Mouse (Mus musculus): ENCODE data around the gene Grin2c. TPM values are rescaled to one million over a fixed set of nuclear protein-coding genes. Genes with fewer than 3 reads are reported as not detected.
A peak's percentile ranks its signal among the peaks of the same experiment; 100 is the strongest.

Grin2c gene
- polyA plus RNA-seq, 1 experiment from 2014 or later, result not detected

GRCm38 (mm10) chr11:115297214-115297826 is 30.3 kb upstream of the Grin2c start, which contains the start of gene Fads6:
TSS of gene Fads6 (minus strand) at chr11:115297663.
- Histone ChIP-seq H3K27ac (ENCODE audit: low read depth, low read length) (no peak within 1 kb of the TSS), H3K9me3 (ENCODE audit: control insufficient read depth, low read length) (no peaks in the 10 kb centered on the region), H3K4me2 (replicated peaks; ENCODE audit: low read depth, low read length) (peak within 1 kb of the TSS; percentile 87), H3K4me1 (ENCODE audit: control insufficient read depth, insufficient read depth, low read length) (no peaks in the 10 kb centered on the region), H3K4me3 (ENCODE audit: low read length) (peak within 1 kb of the TSS; percentile 44), H3K36me3 (ENCODE audit: control insufficient read depth, insufficient read depth, low read length) (no peaks in the 10 kb centered on the region), H3K27me3 (ENCODE audit: control insufficient read depth, insufficient read depth, low read length) (peaks cover 18% of the 10 kb centered on the region), H3K9ac (ENCODE audit: low read depth, low read length) (peak within 1 kb of the TSS; percentile 55)
- under 1% methylated on average over 43 of the region's 44 CpGs for WGBS
- ATAC-seq (ENCODE audit: low FRiP score, low TSS enrichment), result peak; percentile 83

GRCm38 (mm10) chr11:115296471-115297210 is 29.6 kb upstream of the Grin2c start:
- Histone ChIP-seq H3K9ac (ENCODE audit: low read depth, low read length) (0 out of 2 replicates have a peak overlapping the region, but pooled peaks have one; percentile 55), H3K4me1 (ENCODE audit: control insufficient read depth, insufficient read depth, low read length) (no peaks in the 10 kb centered on the region), H3K9me3 (ENCODE audit: control insufficient read depth, low read length) (no peaks in the 10 kb centered on the region), H3K36me3 (ENCODE audit: control insufficient read depth, insufficient read depth, low read length) (no peaks in the 10 kb centered on the region), H3K4me2 (replicated peaks; ENCODE audit: low read depth, low read length) (peak overlapping the region; percentile 87), H3K4me3 (ENCODE audit: low read length) (peak overlapping the region; percentile 44), H3K27ac (ENCODE audit: low read depth, low read length) (no peak overlapping the region), H3K27me3 (ENCODE audit: control insufficient read depth, insufficient read depth, low read length) (peaks cover 18% of the 10 kb centered on the region)
- no peak for ATAC-seq (ENCODE audit: low FRiP score, low TSS enrichment)
- 50% methylated on average over 21 of the region's 21 CpGs for WGBS

DNA sequence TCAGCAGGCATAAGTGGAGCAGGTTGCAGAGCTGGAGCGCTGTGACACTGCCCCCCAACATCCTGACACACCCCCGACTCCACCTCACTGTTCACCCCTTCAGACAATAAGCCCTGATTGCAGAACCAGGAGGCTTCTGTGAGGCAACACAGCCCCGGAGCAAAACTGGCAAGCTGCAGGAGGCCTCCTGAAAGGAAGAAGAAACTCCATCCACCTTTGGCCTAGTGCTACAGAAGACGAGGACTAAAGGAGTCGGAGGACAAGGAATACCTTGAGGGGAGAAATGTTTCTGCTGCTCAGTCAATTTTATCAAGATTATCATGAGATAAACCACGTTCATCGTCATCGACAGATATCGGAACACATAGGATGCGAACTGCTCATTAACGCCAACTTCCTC is 28.9 kb upstream of the Grin2c start:
- H3K27ac ChIP-seq (ENCODE audit: low read depth, low read length), result no peak overlapping the region
- no peak overlapping the region for H3K4me2 ChIP-seq (replicated peaks; ENCODE audit: low read depth, low read length)
- ATAC-seq (ENCODE audit: low FRiP score, low TSS enrichment), result no peak
- 81% methylated on average over 11 of the region's 11 CpGs for WGBS
- no peak overlapping the region for H3K9ac ChIP-seq (ENCODE audit: low read depth, low read length)
- H3K4me1 ChIP-seq (ENCODE audit: control insufficient read depth, insufficient read depth, low read length), result no peaks in the 10 kb centered on the region
- no peaks in the 10 kb centered on the region for H3K36me3 ChIP-seq (ENCODE audit: control insufficient read depth, insufficient read depth, low read length)
- H3K9me3 ChIP-seq (ENCODE audit: control insufficient read depth, low read length), result no peaks in the 10 kb centered on the region
- no peak overlapping the region for H3K4me3 ChIP-seq (ENCODE audit: low read length)
- H3K27me3 ChIP-seq (ENCODE audit: control insufficient read depth, insufficient read depth, low read length), result peaks cover 18% of the 10 kb centered on the region

- Histone ChIP-seq H3K9ac (ENCODE audit: low read depth, low read length) (no peak overlapping the region), H3K27me3 (ENCODE audit: control insufficient read depth, insufficient read depth, low read length) (peaks cover 12% of the 10 kb centered on the region), H3K4me3 (ENCODE audit: low read length) (no peak overlapping the region), H3K4me1 (ENCODE audit: control insufficient read depth, insufficient read depth, low read length) (no peaks in the 10 kb centered on the region), H3K27ac (ENCODE audit: low read depth, low read length) (no peak overlapping the region), H3K4me2 (replicated peaks; ENCODE audit: low read depth, low read length) (no peak overlapping the region), H3K9me3 (ENCODE audit: control insufficient read depth, low read length) (no peaks in the 10 kb centered on the region), H3K36me3 (ENCODE audit: control insufficient read depth, insufficient read depth, low read length) (no peaks in the 10 kb centered on the region)
- 67% methylated on average over 14 of the region's 14 CpGs for WGBS
- ATAC-seq (ENCODE audit: low FRiP score, low TSS enrichment), result no peak
These were observed 25.8 kb upstream of the Grin2c start for GRCm38 (mm10) chr11:115292631-115293375.

DNA sequence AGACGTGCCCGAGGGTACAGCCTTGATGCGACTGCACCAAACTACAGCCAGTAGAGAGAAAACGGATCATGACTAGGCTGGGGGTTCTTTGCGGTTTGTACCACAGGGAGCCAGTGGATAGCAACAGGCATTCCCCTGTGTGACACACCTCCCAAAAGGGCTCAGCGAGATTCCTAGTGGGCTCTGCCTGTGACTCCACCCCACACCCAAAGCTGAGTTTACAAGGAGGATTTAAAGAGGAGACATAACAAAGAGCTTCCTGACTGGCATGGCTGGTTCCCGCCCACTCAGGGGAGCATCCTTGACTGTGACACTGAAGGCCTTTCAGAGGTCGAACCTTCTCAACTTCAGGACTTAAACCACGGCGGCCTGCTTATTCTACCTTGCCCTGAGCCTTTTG is 24.5 kb upstream of the Grin2c start:
- Histone ChIP-seq H3K27ac (ENCODE audit: low read depth, low read length) (no peak overlapping the region), H3K36me3 (ENCODE audit: control insufficient read depth, insufficient read depth, low read length) (no peaks in the 10 kb centered on the region), H3K9me3 (ENCODE audit: control insufficient read depth, low read length) (no peaks in the 10 kb centered on the region), H3K4me1 (ENCODE audit: control insufficient read depth, insufficient read depth, low read length) (no peaks in the 10 kb centered on the region), H3K4me2 (replicated peaks; ENCODE audit: low read depth, low read length) (no peak overlapping the region), H3K4me3 (ENCODE audit: low read length) (no peak overlapping the region), H3K27me3 (ENCODE audit: control insufficient read depth, insufficient read depth, low read length) (no peaks in the 10 kb centered on the region), H3K9ac (ENCODE audit: low read depth, low read length) (no peak overlapping the region)
- WGBS, result 77% methylated on average over 10 of the region's 10 CpGs
- ATAC-seq (ENCODE audit: low FRiP score, low TSS enrichment), result no peak

- no peak for ATAC-seq (ENCODE audit: low FRiP score, low TSS enrichment)
- H3K9me3 ChIP-seq (ENCODE audit: control insufficient read depth, low read length), result no peaks in the 10 kb centered on the region
- H3K27me3 ChIP-seq (ENCODE audit: control insufficient read depth, insufficient read depth, low read length), result no peaks in the 10 kb centered on the region
- H3K4me3 ChIP-seq (ENCODE audit: low read length), result no peak overlapping the region
- no peak overlapping the region for H3K4me2 ChIP-seq (replicated peaks; ENCODE audit: low read depth, low read length)
- no peak overlapping the region for H3K9ac ChIP-seq (ENCODE audit: low read depth, low read length)
- H3K27ac ChIP-seq (ENCODE audit: low read depth, low read length), result no peak overlapping the region
- H3K4me1 ChIP-seq (ENCODE audit: control insufficient read depth, insufficient read depth, low read length), result no peaks in the 10 kb centered on the region
- 55% methylated on average over 6 of the region's 6 CpGs for WGBS
- H3K36me3 ChIP-seq (ENCODE audit: control insufficient read depth, insufficient read depth, low read length), result no peaks in the 10 kb centered on the region
These were observed 23.9 kb upstream of the Grin2c start for GRCm38 (mm10) chr11:115290919-115291318.

DNA sequence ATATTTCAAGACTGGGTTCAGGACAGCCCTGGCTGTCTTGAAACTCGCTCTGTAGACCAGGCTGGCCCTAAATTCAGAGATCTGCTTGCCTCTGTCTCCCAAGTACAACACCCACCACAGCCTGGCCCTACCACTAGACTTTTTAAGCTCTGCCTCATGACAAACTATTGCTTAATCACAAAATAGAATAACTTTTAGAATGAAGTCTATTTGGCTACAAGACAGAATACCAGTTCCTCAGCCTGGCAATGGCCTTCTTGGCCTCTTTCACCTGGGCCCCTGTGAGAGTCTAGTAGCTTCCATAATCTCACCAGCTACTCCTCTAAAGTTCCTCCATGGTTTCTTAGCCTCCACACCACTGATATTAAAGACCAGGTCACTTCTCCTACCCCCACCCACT is 23.3 kb upstream of the Grin2c start:
- WGBS, result 94% methylated on average over 1 of the region's 1 CpGs
- no peak for ATAC-seq (ENCODE audit: low FRiP score, low TSS enrichment)
- H3K9me3 ChIP-seq (ENCODE audit: control insufficient read depth, low read length), result no peaks in the 10 kb centered on the region
- H3K27me3 ChIP-seq (ENCODE audit: control insufficient read depth, insufficient read depth, low read length), result no peaks in the 10 kb centered on the region
- no peak overlapping the region for H3K4me2 ChIP-seq (replicated peaks; ENCODE audit: low read depth, low read length)
- no peak overlapping the region for H3K4me3 ChIP-seq (ENCODE audit: low read length)
- no peaks in the 10 kb centered on the region for H3K4me1 ChIP-seq (ENCODE audit: control insufficient read depth, insufficient read depth, low read length)
- no peak overlapping the region for H3K27ac ChIP-seq (ENCODE audit: low read depth, low read length)
- no peak overlapping the region for H3K9ac ChIP-seq (ENCODE audit: low read depth, low read length)
- H3K36me3 ChIP-seq (ENCODE audit: control insufficient read depth, insufficient read depth, low read length), result no peaks in the 10 kb centered on the region

DNA sequence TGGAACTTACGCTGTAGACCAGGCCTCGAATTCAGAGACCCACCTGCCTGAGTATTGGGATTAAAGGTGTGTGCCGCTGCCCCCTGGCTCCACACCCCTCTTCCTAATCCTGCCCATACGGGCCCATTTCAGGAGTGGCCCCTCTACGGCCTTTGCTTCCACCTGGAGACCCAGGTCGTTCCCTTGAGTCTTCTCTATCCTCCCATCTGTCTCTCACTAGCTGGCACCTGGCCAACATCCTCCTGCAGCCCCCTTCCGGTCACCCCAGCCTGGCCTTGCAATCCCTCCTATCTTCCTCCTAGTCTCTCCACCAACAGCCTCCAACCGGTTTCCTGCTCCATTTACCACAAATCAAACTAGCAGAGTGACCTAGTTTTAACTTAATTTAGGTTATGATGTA is 22.8 kb upstream of the Grin2c start:
- H3K36me3 ChIP-seq (ENCODE audit: control insufficient read depth, insufficient read depth, low read length), result no peaks in the 10 kb centered on the region
- H3K4me3 ChIP-seq (ENCODE audit: low read length), result no peak overlapping the region
- 68% methylated on average over 8 of the region's 8 CpGs for WGBS
- H3K4me2 ChIP-seq (replicated peaks; ENCODE audit: low read depth, low read length), result no peak overlapping the region
- no peaks in the 10 kb centered on the region for H3K27me3 ChIP-seq (ENCODE audit: control insufficient read depth, insufficient read depth, low read length)
- ATAC-seq (ENCODE audit: low FRiP score, low TSS enrichment), result no peak
- H3K27ac ChIP-seq (ENCODE audit: low read depth, low read length), result no peak overlapping the region
- no peaks in the 10 kb centered on the region for H3K9me3 ChIP-seq (ENCODE audit: control insufficient read depth, low read length)
- H3K4me1 ChIP-seq (ENCODE audit: control insufficient read depth, insufficient read depth, low read length), result no peaks in the 10 kb centered on the region
- peak overlapping the region; percentile 18; the same call in 1 of the 2 replicates for H3K9ac ChIP-seq (ENCODE audit: low read depth, low read length)

- H3K36me3 ChIP-seq (ENCODE audit: control insufficient read depth, insufficient read depth, low read length), result no peaks in the 10 kb centered on the region
- WGBS, result 78% methylated on average over 2 of the region's 2 CpGs
- H3K4me3 ChIP-seq (ENCODE audit: low read length), result no peak overlapping the region
- H3K9me3 ChIP-seq (ENCODE audit: control insufficient read depth, low read length), result no peaks in the 10 kb centered on the region
- no peaks in the 10 kb centered on the region for H3K27me3 ChIP-seq (ENCODE audit: control insufficient read depth, insufficient read depth, low read length)
- no peak for ATAC-seq (ENCODE audit: low FRiP score, low TSS enrichment)
- no peaks in the 10 kb centered on the region for H3K4me1 ChIP-seq (ENCODE audit: control insufficient read depth, insufficient read depth, low read length)
- H3K9ac ChIP-seq (ENCODE audit: low read depth, low read length), result no peak overlapping the region
- H3K4me2 ChIP-seq (replicated peaks; ENCODE audit: low read depth, low read length), result no peak overlapping the region
- no peak overlapping the region for H3K27ac ChIP-seq (ENCODE audit: low read depth, low read length)
These were observed 21.3 kb upstream of the Grin2c start for GRCm38 (mm10) chr11:115288305-115288704.
